8 mouse cellular contexts compared by ENCODE assay signal in genomic region chr11:99023500-99024467, GRCm38 (mm10). TPM values are rescaled to one million over a fixed set of nuclear protein-coding genes. Genes with fewer than 3 reads are reported as not detected.
A peak's percentile ranks its signal among the peaks of the same experiment; 100 is the strongest.
DNase-seq lines count a peak whose midpoint lies in the region; ATAC-seq and TF ChIP-seq lines count a peak whose summit lies in the region.

Gene Top2a, minus strand, starts transcription at chr11:99024189.

- peak; percentile 93 for ATAC-seq in embryonic facial prominence, embryonic 13.5 days (ENCODE audit: insufficient number of reproducible peaks, insufficient read depth, low FRiP score, low TSS enrichment, low read depth)
- peak; percentile 91 for ATAC-seq in limb, embryonic 12.5 days (ENCODE audit: insufficient number of reproducible peaks, insufficient read depth, low FRiP score, low TSS enrichment, low read depth)
- peak; percentile 97 for ATAC-seq in midbrain, embryonic 15.5 days (replicated peaks)

- peak; percentile 99 for DNase-seq in 3T3-L1 (ENCODE audit: low read depth, low spot score)
- peak; percentile 77 to 82 for DNase-seq in adrenal gland, postnatal 36 days
- peak; percentile 97 to 100 for DNase-seq in heart, adult 18-20 months
- DNase-seq in kidney, adult 2 months: peak; percentile 99
- peak; percentile 84 to 99 for DNase-seq in spleen, adult 2 months (ENCODE audit: low read depth in 1 of 2, low spot score in 2 of 2)

- H3K4me3 ChIP-seq in embryonic facial prominence, embryonic 13.5 days: peak within 1 kb of the TSS; percentile 70
- peak within 1 kb of the TSS; percentile 81 for H3K4me3 ChIP-seq in kidney, adult 2 months (ENCODE audit: insufficient read depth, low read depth, low read length)
- H3K4me3 ChIP-seq in limb, embryonic 12.5 days (replicated peaks): peak within 1 kb of the TSS; percentile 77
- peak within 1 kb of the TSS; percentile 51 for H3K4me3 ChIP-seq in midbrain, embryonic 15.5 days
- peak within 1 kb of the TSS; percentile 71 for H3K4me3 ChIP-seq in spleen, adult 2 months (ENCODE audit: extremely low read depth, insufficient read depth, insufficient read length)

- no peak for TF ChIP-seq CTCF in kidney, adult 2 months (conservative IDR thresholded peaks at IDR 0.05; ENCODE audit: insufficient read depth, insufficient read length, low read depth, low read length)
- no peak for TF ChIP-seq CTCF in spleen, adult 2 months (IDR thresholded peaks at IDR 0.05; ENCODE audit: extremely low read depth, insufficient read depth, insufficient read length, insufficient replicate concordance)

- no peaks in the 10 kb centered on the region for H3K27me3 ChIP-seq in embryonic facial prominence, embryonic 13.5 days
- H3K27me3 ChIP-seq in kidney, adult 2 months (replicated peaks; ENCODE audit: control insufficient read depth, insufficient read depth, low read length): no peaks in the 10 kb centered on the region
- H3K27me3 ChIP-seq in limb, embryonic 12.5 days: no peaks in the 10 kb centered on the region
- H3K27me3 ChIP-seq in midbrain, embryonic 15.5 days (replicated peaks): no peaks in the 10 kb centered on the region
- H3K27me3 ChIP-seq in spleen, adult 2 months (ENCODE audit: control insufficient read depth, insufficient read depth, low read length): no peaks in the 10 kb centered on the region

- WGBS in embryonic facial prominence, embryonic 13.5 days: under 1% methylated on average over 54 of the region's 54 CpGs
- under 1% methylated on average over 54 of the region's 54 CpGs for WGBS in kidney, adult 2 months
- under 1% methylated on average over 54 of the region's 54 CpGs for WGBS in limb, embryonic 12.5 days
- WGBS in midbrain, embryonic 15.5 days: under 1% methylated on average over 54 of the region's 54 CpGs
- under 1% methylated on average over 54 of the region's 54 CpGs for WGBS in spleen, adult 2 months

- TF ChIP-seq POLR2A in kidney, adult 2 months (IDR thresholded peaks at IDR 0.05; ENCODE audit: low read depth, low read length): no peak
- TF ChIP-seq POLR2A in spleen, adult 2 months (IDR thresholded peaks at IDR 0.05; ENCODE audit: low read depth, low read length): no peak; the same call in 1 of the 2 replicates

- H3K4me2 ChIP-seq in embryonic facial prominence, embryonic 13.5 days: peak within 1 kb of the TSS; percentile 70
- peak within 1 kb of the TSS; percentile 69 for H3K4me2 ChIP-seq in limb, embryonic 12.5 days
- H3K4me2 ChIP-seq in midbrain, embryonic 15.5 days: peak within 1 kb of the TSS; percentile 76

- H3K36me3 ChIP-seq in embryonic facial prominence, embryonic 13.5 days: peaks cover 29% of the 10 kb centered on the region
- H3K36me3 ChIP-seq in kidney, adult 2 months (ENCODE audit: control insufficient read depth, insufficient read depth, low read length): no peaks in the 10 kb centered on the region
- peaks cover 38% of the 10 kb centered on the region for H3K36me3 ChIP-seq in limb, embryonic 12.5 days
- H3K36me3 ChIP-seq in midbrain, embryonic 15.5 days (replicated peaks): no peaks in the 10 kb centered on the region
- H3K36me3 ChIP-seq in spleen, adult 2 months (ENCODE audit: control insufficient read depth, insufficient read depth, low read length): no peaks in the 10 kb centered on the region

- peak within 1 kb of the TSS; percentile 69 for H3K27ac ChIP-seq in embryonic facial prominence, embryonic 13.5 days
- no peak within 1 kb of the TSS for H3K27ac ChIP-seq in kidney, adult 2 months (ENCODE audit: insufficient read depth, low read depth, low read length)
- peak within 1 kb of the TSS; percentile 79 for H3K27ac ChIP-seq in limb, embryonic 12.5 days
- H3K27ac ChIP-seq in midbrain, embryonic 15.5 days: no peak within 1 kb of the TSS
- H3K27ac ChIP-seq in spleen, adult 2 months (ENCODE audit: insufficient read depth, low read length): no peak within 1 kb of the TSS

- no peaks in the 10 kb centered on the region for H3K9me3 ChIP-seq in embryonic facial prominence, embryonic 13.5 days
- H3K9me3 ChIP-seq in limb, embryonic 12.5 days: no peaks in the 10 kb centered on the region
- H3K9me3 ChIP-seq in midbrain, embryonic 15.5 days: no peaks in the 10 kb centered on the region

- H3K9ac ChIP-seq in embryonic facial prominence, embryonic 13.5 days: peak within 1 kb of the TSS; percentile 83
- peak within 1 kb of the TSS; percentile 85 for H3K9ac ChIP-seq in limb, embryonic 12.5 days (replicated peaks)
- H3K9ac ChIP-seq in midbrain, embryonic 15.5 days: peak within 1 kb of the TSS; percentile 36

- peaks cover 20% of the 10 kb centered on the region for H3K4me1 ChIP-seq in embryonic facial prominence, embryonic 13.5 days
- no peaks in the 10 kb centered on the region; the same call in 1 of the 2 replicates for H3K4me1 ChIP-seq in kidney, adult 2 months (ENCODE audit: control insufficient read depth, insufficient read depth, low read length)
- peaks cover 19% of the 10 kb centered on the region for H3K4me1 ChIP-seq in limb, embryonic 12.5 days (replicated peaks)
- peaks cover 12% of the 10 kb centered on the region for H3K4me1 ChIP-seq in midbrain, embryonic 15.5 days
- no peaks in the 10 kb centered on the region; the same call in 1 of the 2 replicates for H3K4me1 ChIP-seq in spleen, adult 2 months (ENCODE audit: control insufficient read depth, insufficient read depth, insufficient read length)

RNA-seq across cellular contexts. Expression of gene Top2a, which starts in this region (rescaled TPM):
- 10 to 100 TPM; 15.4 to 20.5 TPM for total RNA-seq in adrenal gland, postnatal 36 days (2021)
- polyA plus RNA-seq in embryonic facial prominence, embryonic 13.5 days (2015; fragmentation: Nextera tagmentation; extraction: Ambion mirVana): 272 and 279 TPM in 2 replicates
- 1 to 10 TPM; 1.5 to 1.8 TPM for total RNA-seq in heart, adult 18-20 months (2021)
- 0.72 and 1.1 TPM in 2 replicates for polyA plus RNA-seq in kidney, adult 2 months (2012; rRNA removed)
- 347 and 362 TPM in 2 replicates for polyA plus RNA-seq in limb, embryonic 12.5 days (2016; fragmentation: Nextera tagmentation; extraction: Ambion mirVana)
- polyA plus RNA-seq in midbrain, embryonic 15.5 days (2015; fragmentation: Nextera tagmentation; extraction: Ambion mirVana): 31.8 and 33.9 TPM in 2 replicates
- 5.4 and 5.9 TPM in 2 replicates for polyA plus RNA-seq in spleen, adult 2 months (2012; rRNA removed)

Comparison
In these comparisons a context has a peak if more than half of its experiments do, and no peak if none do; other contexts are left out.
1. RNA of gene Top2a (total RNA-seq): 15.4 to 20.5 TPM in adrenal gland, postnatal 36 days; 1.5 to 1.8 TPM in heart, adult 18-20 months; every median in the first group is over 4 times any median in the second.
2. H3K27ac ChIP-seq: peak in embryonic facial prominence, embryonic 13.5 days (single experiment) and limb, embryonic 12.5 days (single experiment); none in kidney, adult 2 months (single experiment), midbrain, embryonic 15.5 days (single experiment) and spleen, adult 2 months (single experiment).
3. Peak in every context shown above with its lines, with median percentiles within 50 percentile points of each other: DNase-seq, ATAC-seq, H3K4me2 ChIP-seq, H3K4me3 ChIP-seq and H3K9ac ChIP-seq.